Mouse (Mus musculus) lung, adult 2 months (tissue): Measurements from ENCODE around the gene Gfod1.

Source experiments
- CTCF ChIP-seq: fragments of 200-500 bp; IDR thresholded peaks from 2 replicates; pipeline ENCODE4 v1.5.1; 2011; ENCODE audit warnings: mild to moderate bottlenecking, low read length, control low read depth; ENCODE audit not compliant: insufficient read depth
- POLR2A ChIP-seq: fragments of 200-500 bp; IDR thresholded peaks from 2 replicates; pipeline ENCODE4 v1.6.1; 2011; ENCODE audit warnings: low read depth, mild to moderate bottlenecking, control low read depth, low read length, borderline replicate concordance; ENCODE audit errors: extremely low read depth

DNA sequence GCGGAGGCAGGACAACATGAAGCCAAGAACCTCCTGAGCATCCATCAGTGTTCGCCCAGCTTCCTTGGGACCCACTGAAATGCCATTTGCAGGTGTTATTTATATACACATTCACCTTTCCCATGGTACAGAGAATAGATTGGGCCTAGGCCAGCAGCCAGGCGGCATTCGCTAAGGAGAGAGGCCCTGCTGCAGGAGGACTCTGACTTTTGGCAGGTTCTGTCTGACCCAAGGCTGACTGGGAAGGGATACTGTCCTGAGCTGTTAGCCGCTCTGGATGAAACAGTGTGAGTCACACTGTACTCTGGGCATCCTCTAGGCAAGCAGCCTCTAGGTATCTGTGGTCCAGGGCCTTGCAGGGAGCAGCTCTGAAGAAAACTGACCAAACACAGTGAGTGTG, 6.4 kb downstream of the Gfod1 start:
- TF ChIP-seq CTCF, result no peak
- no peak for TF ChIP-seq POLR2A
